Mouse (Mus musculus) bone marrow, adult 2 months (tissue): Measurements from ENCODE around the gene Col23a1.

Experiments used
- CTCF ChIP-seq: fragments of 200-500 bp; IDR thresholded peaks from 2 replicates; pipeline ENCODE4 v1.5.1; 2011; ENCODE audit warnings: low read length, control low read depth; ENCODE audit not compliant: control insufficient read depth, insufficient read depth
- POLR2A ChIP-seq: fragments of 200-500 bp; IDR thresholded peaks from 2 replicates; pipeline ENCODE4 v1.6.1; 2011; ENCODE audit warnings: low read depth, mild to moderate bottlenecking, control low read depth, low read length, borderline replicate concordance; ENCODE audit not compliant: control insufficient read depth

DNA sequence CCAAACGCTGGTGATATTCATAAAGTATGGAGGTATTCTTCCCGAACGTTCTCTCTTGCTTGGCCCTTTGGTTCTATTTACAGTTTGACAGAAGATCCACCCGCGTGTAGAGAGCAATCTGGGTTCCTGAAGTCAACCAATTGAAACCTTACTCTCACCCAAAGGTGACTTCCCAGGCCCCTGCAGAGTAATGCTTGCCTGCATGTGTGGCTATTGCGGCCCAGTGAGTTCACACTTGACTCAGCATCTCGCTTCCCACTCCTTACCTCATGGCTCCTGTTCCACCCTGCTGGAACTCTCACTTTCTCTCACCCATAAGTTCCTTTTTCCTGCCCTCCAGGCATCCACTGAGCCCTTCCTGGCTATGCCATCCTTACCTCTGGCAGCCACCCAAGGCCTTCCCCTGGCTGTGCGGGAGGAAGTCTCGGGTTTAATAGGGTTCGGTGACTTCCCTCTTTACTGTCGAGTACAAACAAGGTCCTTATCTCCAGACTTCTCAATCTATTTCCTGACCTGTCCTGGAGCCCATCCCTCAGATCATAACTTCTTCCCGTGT is 38.7 kb downstream of the Col23a1 start:
- TF ChIP-seq CTCF (no peak), POLR2A (no peak)
